Mouse (Mus musculus): ENCODE measurements around the gene Cdh4.

Cdh4 gene

GRCm38 (mm10) chr2:179538535-179538934 lies 96.3 kb downstream of the Cdh4 start:
- DNase-seq (ENCODE audit: low spot score): no peak

- no peak for DNase-seq (ENCODE audit: low spot score)
Measured at GRCm38 (mm10) chr2:179539532-179540245, 97.5 kb downstream of the Cdh4 start.

GRCm38 (mm10) chr2:179541096-179541495 lies 98.9 kb downstream of the Cdh4 start:
- no peak for DNase-seq (ENCODE audit: low spot score)

GRCm38 (mm10) chr2:179547627-179548026 lies 105.4 kb downstream of the Cdh4 start:
- no peak for DNase-seq (ENCODE audit: low spot score)

- no peak for DNase-seq (ENCODE audit: low spot score)
Measured at GRCm38 (mm10) chr2:179555928-179556327, 113.7 kb downstream of the Cdh4 start.

- no peak for DNase-seq (ENCODE audit: low spot score)
Measured at GRCm38 (mm10) chr2:179562350-179562749, 120.1 kb downstream of the Cdh4 start.

GRCm38 (mm10) chr2:179565611-179566010 lies 123.4 kb downstream of the Cdh4 start:
- no peak for DNase-seq (ENCODE audit: low spot score)

GRCm38 (mm10) chr2:179567886-179568285 lies 125.7 kb downstream of the Cdh4 start:
- no peak for DNase-seq (ENCODE audit: low spot score)

- no peak for DNase-seq (ENCODE audit: low spot score)
Measured at GRCm38 (mm10) chr2:179569171-179569570, 126.9 kb downstream of the Cdh4 start.

- no peak for DNase-seq (ENCODE audit: low spot score)
Measured at GRCm38 (mm10) chr2:179571175-179571769, 129.0 kb downstream of the Cdh4 start.

- no peak for DNase-seq (ENCODE audit: low spot score)
Measured at GRCm38 (mm10) chr2:179573331-179573730, 131.1 kb downstream of the Cdh4 start.

GRCm38 (mm10) chr2:179573786-179574185 lies 131.6 kb downstream of the Cdh4 start:
- no peak for DNase-seq (ENCODE audit: low spot score)

- DNase-seq (ENCODE audit: low spot score): no peak
Measured at GRCm38 (mm10) chr2:179575585-179575984, 133.4 kb downstream of the Cdh4 start.

GRCm38 (mm10) chr2:179576221-179576620 lies 134.0 kb downstream of the Cdh4 start:
- no peak for DNase-seq (ENCODE audit: low spot score)

GRCm38 (mm10) chr2:179578329-179578728 lies 136.1 kb downstream of the Cdh4 start:
- DNase-seq (ENCODE audit: low spot score): no peak

GRCm38 (mm10) chr2:179578842-179579241 lies 136.6 kb downstream of the Cdh4 start:
- no peak for DNase-seq (ENCODE audit: low spot score)

GRCm38 (mm10) chr2:179580415-179580814 lies 138.2 kb downstream of the Cdh4 start:
- no peak for DNase-seq (ENCODE audit: low spot score)

GRCm38 (mm10) chr2:179581058-179581457 lies 138.8 kb downstream of the Cdh4 start:
- DNase-seq (ENCODE audit: low spot score): no peak

GRCm38 (mm10) chr2:179582966-179583365 lies 140.7 kb downstream of the Cdh4 start:
- DNase-seq (ENCODE audit: low spot score): no peak

- DNase-seq (ENCODE audit: low spot score): no peak
Measured at GRCm38 (mm10) chr2:179584672-179585071, 142.4 kb downstream of the Cdh4 start.

- no peak for DNase-seq (ENCODE audit: low spot score)
Measured at GRCm38 (mm10) chr2:179586436-179586835, 144.2 kb downstream of the Cdh4 start.

- no peak for DNase-seq (ENCODE audit: low spot score)
Measured at GRCm38 (mm10) chr2:179587069-179587468, 144.8 kb downstream of the Cdh4 start.

- DNase-seq (ENCODE audit: low spot score): no peak
Measured at GRCm38 (mm10) chr2:179591661-179592060, 149.4 kb downstream of the Cdh4 start.

- DNase-seq (ENCODE audit: low spot score): no peak
Measured at GRCm38 (mm10) chr2:179595013-179595412, 152.8 kb downstream of the Cdh4 start.
